Mouse (Mus musculus) neural tube, embryonic 14.5 days (tissue): ENCODE data around the gene Fut7. TPM values are rescaled to one million over a fixed set of nuclear protein-coding genes. Genes with fewer than 3 reads are reported as not detected.

Experiments
- ATAC-seq: fragments of 200-750 bp; cut with Nextera tagmentation; 2 replicates; pipeline ENCODE4 v1.8.0; 2017; ENCODE audit warnings: low read depth, mild to moderate bottlenecking, moderate TSS enrichment, moderate library complexity
- H3K27ac ChIP-seq: fragments of 300-500 bp; sonication (generic); 2 replicates; pipeline ENCODE4 v1.5.1; 2014; ENCODE audit warnings: low read depth, mild to moderate bottlenecking, control low read depth, low read length, moderate library complexity, mixed read lengths
- H3K27me3 ChIP-seq: fragments of 300-500 bp; sonication (generic); 2 replicates; pipeline ENCODE4 v1.6.1; 2014; ENCODE audit warnings: low read length; ENCODE audit not compliant: control insufficient read depth, insufficient read depth
- H3K36me3 ChIP-seq: fragments of 300-500 bp; sonication (generic); 2 replicates; pipeline ENCODE4 v1.6.1; 2014; ENCODE audit warnings: low read length, mixed read lengths; ENCODE audit not compliant: control insufficient read depth, insufficient read depth
- H3K4me1 ChIP-seq: fragments of 300-500 bp; sonication (generic); 2 replicates; pipeline ENCODE4 v1.6.1; 2014; ENCODE audit warnings: low read length; ENCODE audit not compliant: control insufficient read depth, insufficient read depth
- H3K4me2 ChIP-seq: fragments of 300-500 bp; sonication (generic); 2 replicates; pipeline ENCODE4 v1.6.1; 2014; ENCODE audit warnings: mild to moderate bottlenecking, low read depth, low read length, control low read depth
- H3K4me3 ChIP-seq: fragments of 300-500 bp; sonication (generic); 2 replicates; pipeline ENCODE4 v1.5.1; 2014; ENCODE audit warnings: low read depth, low read length, control low read depth, mixed read lengths
- H3K9ac ChIP-seq: fragments of 300-500 bp; sonication (generic); replicated peaks from 2 replicates; pipeline ENCODE4 v1.6.1; 2014; ENCODE audit warnings: low read depth, mild to moderate bottlenecking, control low read depth, low read length, mixed read lengths
- H3K9me3 ChIP-seq: fragments of 300-500 bp; sonication (generic); 2 replicates; pipeline ENCODE4 v1.6.1; 2016; ENCODE audit warnings: low read length; ENCODE audit not compliant: control insufficient read depth
- whole genome bisulfite sequencing: fragments of 180-500 bp; shearing (Covaris S2); extraction: QIAGEN DNeasy Blood & Tissue Kit; methylation state at CpG from one replicate; pipeline ENCODE4 v1.1.7; 2014; 5-methylcytosine and 5-hydroxymethylcytosine counted together
- polyA plus RNA-seq: library from polyadenylated mRNA; unstranded; fragments of >200 nt; fragmentation: Nextera tagmentation; extraction: Ambion mirVana; gene quantifications from 2 replicates; pipeline ENCODE4 v1.2.1, GENCODE M21; 2014

Gene Fut7
- polyA plus RNA-seq, 1 experiment from 2014 or later, result 0.23 TPM

DNA sequence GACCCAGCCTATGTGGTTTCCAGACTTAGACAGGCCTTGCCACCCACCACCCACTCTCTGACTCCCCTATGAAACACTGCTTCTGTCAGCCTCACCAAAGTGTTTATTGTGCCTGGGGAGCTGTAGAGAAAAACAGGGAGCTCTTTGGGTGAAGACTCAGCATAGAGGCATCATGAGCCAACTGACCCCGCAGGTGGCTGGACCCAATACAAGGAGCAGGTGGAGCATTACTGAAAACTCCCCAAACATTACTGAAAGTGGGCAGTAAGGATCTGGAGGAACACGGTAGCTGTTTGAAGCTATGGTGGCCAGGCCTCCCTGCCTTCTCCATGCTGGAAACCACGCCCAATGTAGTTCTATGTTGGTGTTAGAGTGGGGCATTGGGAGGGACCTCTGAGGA is 40.6 kb downstream of the Fut7 start:
- Histone ChIP-seq H3K36me3 (0 out of 2 replicates have a peak, but pooled peaks cover 5% of the 10 kb centered on the region), H3K4me3 (no peak overlapping the region), H3K4me2 (no peak overlapping the region), H3K27me3 (no peaks in the 10 kb centered on the region), H3K9ac (no peak overlapping the region), H3K9me3 (no peaks in the 10 kb centered on the region), H3K4me1 (peaks cover 17% of the 10 kb centered on the region), H3K27ac (no peak overlapping the region)
- WGBS, result 87% methylated on average over 3 of the region's 3 CpGs
- ATAC-seq, result no peak

DNA sequence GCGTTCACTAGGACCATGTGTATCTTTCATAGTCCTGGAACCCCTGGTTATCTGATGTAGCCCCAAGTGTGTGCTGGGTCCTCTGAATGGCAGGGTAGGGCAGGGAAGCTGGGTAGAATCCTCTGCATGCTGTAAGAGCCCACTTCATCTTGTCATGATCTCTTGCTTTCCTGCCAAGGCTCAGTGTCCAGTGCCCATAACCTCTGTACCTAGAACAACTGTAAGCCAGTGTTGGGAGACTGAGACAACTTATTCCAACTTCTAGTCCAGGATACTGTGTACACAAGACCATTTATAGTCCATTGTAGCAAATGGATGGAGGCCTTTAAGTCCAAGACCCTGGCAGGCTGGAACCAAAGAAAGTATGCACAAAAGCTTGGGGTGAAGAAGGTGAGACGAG is 42.2 kb downstream of the Fut7 start:
- no peaks in the 10 kb centered on the region for H3K27me3 ChIP-seq
- WGBS, result 89% methylated on average over 2 of the region's 2 CpGs
- H3K9ac ChIP-seq, result no peak overlapping the region
- no peak for ATAC-seq
- no peaks in the 10 kb centered on the region for H3K36me3 ChIP-seq
- H3K4me3 ChIP-seq, result no peak overlapping the region
- H3K9me3 ChIP-seq, result no peaks in the 10 kb centered on the region
- peaks cover 12% of the 10 kb centered on the region; the same call in 1 of the 2 replicates for H3K4me1 ChIP-seq
- no peak overlapping the region for H3K27ac ChIP-seq
- no peak overlapping the region for H3K4me2 ChIP-seq

DNA sequence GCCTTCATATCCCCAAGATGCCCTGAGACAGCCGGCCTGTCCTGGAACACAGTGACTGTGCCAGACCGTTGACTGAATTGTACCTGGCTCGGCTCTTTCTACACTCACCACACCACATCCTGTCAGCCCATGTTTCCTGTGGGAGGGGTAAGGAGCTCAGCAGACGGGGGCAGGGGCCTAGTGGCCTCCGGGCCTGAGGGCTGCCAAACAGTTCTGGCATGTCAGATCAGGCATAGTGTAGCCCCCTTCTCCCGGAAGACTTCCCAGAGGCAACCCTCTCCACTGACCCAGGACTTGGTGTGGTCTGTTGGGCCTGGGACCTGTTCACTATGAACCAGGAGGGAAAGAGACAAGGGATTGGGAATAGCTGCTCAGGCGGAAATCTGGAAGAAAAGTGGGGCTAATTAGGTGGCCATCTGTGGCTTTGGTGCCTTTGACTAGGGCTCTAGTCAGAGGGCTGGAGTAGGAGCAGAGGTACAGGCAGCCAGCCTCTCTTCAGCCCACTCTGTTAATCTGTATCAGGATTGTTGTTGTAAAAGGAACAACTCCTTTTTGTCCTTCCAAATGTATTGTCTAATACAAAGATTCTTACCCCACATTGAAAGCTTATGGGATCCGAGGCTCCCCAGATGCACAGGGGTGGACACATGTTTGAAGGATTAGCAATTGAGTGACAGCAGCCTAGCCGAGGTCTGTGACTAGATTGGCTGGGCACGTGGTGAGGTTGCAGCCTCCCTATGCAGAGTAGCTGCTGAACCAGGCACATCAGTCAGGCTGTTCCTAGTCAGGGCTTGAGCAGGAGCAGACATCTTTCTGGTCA is 43.0 kb downstream of the Fut7 start:
- H3K9me3 ChIP-seq, result no peaks in the 10 kb centered on the region
- H3K4me2 ChIP-seq, result no peak overlapping the region
- no peaks in the 10 kb centered on the region for H3K36me3 ChIP-seq
- 70% methylated on average over 10 of the region's 10 CpGs for WGBS
- H3K27me3 ChIP-seq, result no peaks in the 10 kb centered on the region
- no peak overlapping the region for H3K4me3 ChIP-seq
- no peak for ATAC-seq
- H3K4me1 ChIP-seq, result peaks cover 9% of the 10 kb centered on the region; the same call in 1 of the 2 replicates
- H3K9ac ChIP-seq, result no peak overlapping the region
- H3K27ac ChIP-seq, result no peak overlapping the region

DNA sequence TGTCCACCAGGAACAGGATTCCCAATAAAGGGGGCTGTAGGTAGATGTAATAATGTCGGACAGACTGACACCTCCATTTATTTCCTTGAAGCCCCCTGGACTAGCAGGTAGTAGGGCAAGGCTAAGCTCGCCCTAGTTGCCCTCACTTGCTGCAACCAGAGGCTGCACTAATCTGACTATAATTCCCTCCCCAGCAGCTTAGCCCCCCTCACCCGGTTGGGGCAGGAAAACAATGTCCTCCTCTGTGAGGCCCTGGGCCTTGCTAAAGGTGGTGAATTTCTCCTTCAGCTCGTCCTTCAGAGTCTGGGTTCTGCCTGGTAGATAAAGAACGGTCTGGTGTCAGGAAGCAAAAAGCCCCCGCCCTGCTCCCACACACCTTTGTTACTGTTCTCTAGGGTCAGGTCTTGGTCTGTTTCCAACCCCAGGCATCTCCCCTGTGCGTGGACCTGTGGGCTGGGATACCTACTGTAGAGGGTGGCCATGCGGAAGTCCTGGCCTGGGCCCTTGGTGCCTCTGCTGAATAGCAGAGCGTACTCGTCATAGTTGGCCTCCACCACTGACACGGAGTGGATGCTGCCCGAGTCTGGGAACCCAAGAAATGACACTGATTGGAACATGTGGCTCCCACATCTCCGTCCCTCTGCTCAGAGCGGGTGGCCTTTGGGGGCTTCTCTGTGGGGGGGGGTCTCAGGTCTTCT is 44.7 kb downstream of the Fut7 start:
- ATAC-seq, result no peak
- no peak overlapping the region for H3K4me3 ChIP-seq
- H3K4me1 ChIP-seq, result peaks cover 6% of the 10 kb centered on the region; the same call in 1 of the 2 replicates
- H3K9me3 ChIP-seq, result no peaks in the 10 kb centered on the region
- H3K4me2 ChIP-seq, result no peak overlapping the region
- H3K27ac ChIP-seq, result no peak overlapping the region
- no peaks in the 10 kb centered on the region for H3K27me3 ChIP-seq
- no peak overlapping the region for H3K9ac ChIP-seq
- no peaks in the 10 kb centered on the region for H3K36me3 ChIP-seq
- WGBS, result 87% methylated on average over 14 of the region's 14 CpGs

DNA sequence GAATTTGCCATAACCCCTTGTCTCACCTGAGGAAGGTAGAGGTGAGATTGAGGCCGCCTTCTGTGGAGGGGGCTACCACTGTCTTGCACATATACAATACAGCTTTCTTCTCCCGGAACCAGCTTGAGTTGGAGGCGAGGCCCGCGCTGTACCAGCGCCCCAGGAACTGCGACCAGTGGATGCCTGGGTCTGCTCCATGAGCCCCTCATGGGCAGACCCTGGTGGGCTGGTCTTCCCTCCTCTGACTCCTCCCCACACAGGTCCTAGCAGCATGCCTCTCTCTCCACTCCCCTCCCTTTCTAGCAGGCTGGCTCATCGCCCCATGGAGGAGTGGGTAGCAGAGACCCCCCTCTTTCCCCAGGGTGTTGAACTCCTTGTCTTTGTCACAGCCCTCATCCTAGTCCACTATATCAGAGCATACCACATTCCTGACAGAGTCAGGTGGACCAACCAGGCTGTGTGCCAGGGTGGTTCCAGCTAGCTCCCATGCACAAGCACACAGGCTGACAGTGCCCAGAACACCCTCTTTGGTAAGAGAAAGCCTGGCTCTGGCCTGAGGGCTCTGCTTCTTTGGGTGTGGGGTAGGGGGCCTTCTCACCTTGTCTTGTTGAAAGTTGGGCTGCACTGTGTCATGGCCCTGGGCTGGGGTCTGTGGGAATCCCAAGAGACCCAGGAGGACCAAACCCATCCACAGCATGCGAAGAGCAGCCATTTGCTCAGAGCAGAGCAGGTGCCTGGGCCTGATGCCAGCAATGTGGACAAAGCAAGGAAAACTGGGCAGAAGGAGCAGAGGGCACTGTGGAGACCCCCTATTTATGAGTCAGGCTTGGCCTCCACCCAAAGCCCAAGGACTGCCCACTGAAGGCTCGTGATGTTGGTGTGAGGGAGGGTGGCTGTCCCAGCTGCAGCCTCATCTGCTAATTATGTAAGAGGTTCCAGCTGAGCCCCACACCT is 46.2 kb downstream of the Fut7 start:
- no peak overlapping the region for H3K4me3 ChIP-seq
- peaks cover 6% of the 10 kb centered on the region; the same call in 1 of the 2 replicates for H3K4me1 ChIP-seq
- H3K36me3 ChIP-seq, result no peaks in the 10 kb centered on the region
- H3K4me2 ChIP-seq, result no peak overlapping the region
- H3K27me3 ChIP-seq, result no peaks in the 10 kb centered on the region
- no peak overlapping the region for H3K9ac ChIP-seq
- peak overlapping the region; percentile 45; the same call in 1 of the 2 replicates for H3K27ac ChIP-seq
- peak; percentile 59; the same call in 1 of the 2 replicates for ATAC-seq
- 70% methylated on average over 10 of the region's 10 CpGs for WGBS
- H3K9me3 ChIP-seq, result no peaks in the 10 kb centered on the region

DNA sequence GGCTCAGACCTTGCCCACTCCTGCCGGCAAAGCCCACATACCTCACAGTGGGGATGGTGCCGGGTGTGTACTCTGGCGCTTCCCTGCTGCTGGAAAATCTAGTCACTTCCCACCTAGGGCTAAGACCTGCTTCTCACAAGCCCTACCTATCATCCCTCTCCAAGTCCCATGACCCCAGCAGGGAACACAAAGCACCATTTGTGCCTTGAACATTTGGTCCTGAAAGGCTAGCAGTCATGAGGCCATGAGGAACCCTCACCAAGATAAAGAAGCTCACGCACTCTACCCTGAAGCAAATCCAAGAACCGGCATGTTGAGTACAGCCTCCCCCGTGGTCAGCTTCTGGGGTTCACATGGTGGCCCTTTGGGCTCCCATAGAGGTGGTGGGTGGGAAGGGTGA is 46.9 kb downstream of the Fut7 start, which contains the start of gene Ptgds:
Gene Ptgds (minus strand): TSS at position 78 of the 400 bp plus-strand sequence.
- H3K36me3 ChIP-seq, result no peaks in the 10 kb centered on the region
- no peaks in the 10 kb centered on the region for H3K9me3 ChIP-seq
- H3K27ac ChIP-seq, result peak within 1 kb of the TSS; percentile 45; the same call in 1 of the 2 replicates
- H3K4me2 ChIP-seq, result no peak within 1 kb of the TSS
- H3K27me3 ChIP-seq, result no peaks in the 10 kb centered on the region
- ATAC-seq, result no peak
- no peak within 1 kb of the TSS for H3K4me3 ChIP-seq
- 67% methylated on average over 6 of the region's 6 CpGs for WGBS
- H3K4me1 ChIP-seq, result peaks cover 6% of the 10 kb centered on the region; the same call in 1 of the 2 replicates
- no peak within 1 kb of the TSS for H3K9ac ChIP-seq

DNA sequence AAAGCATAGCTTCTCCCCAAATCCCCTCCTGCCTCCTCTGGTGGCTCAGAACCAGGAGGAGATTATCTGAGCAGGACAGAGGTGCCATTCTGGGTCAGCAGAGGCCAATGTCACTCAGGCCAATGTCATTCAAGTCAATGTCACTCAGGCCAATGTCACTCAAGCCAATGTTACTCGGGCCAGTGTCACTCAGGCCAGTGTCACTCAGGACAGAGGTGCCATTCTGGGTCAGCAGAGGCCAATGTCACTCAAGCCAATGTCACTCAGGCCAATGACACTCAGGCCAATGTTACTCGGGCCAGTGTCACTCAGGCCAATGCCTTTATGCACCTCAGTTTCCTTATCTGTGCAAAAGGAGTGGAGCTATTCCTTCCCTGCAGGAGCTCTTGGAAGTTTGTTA is 49.5 kb downstream of the Fut7 start:
- Histone ChIP-seq H3K4me1 (peaks cover 6% of the 10 kb centered on the region; the same call in 1 of the 2 replicates), H3K9ac (no peak overlapping the region), H3K4me2 (no peak overlapping the region), H3K9me3 (no peaks in the 10 kb centered on the region), H3K27ac (no peak overlapping the region), H3K36me3 (no peaks in the 10 kb centered on the region), H3K4me3 (no peak overlapping the region), H3K27me3 (no peaks in the 10 kb centered on the region)
- ATAC-seq, result no peak
- 75% methylated on average over 2 of the region's 2 CpGs for WGBS
